9 mouse cellular contexts compared by ENCODE assay signal in the genomic region with DNA sequence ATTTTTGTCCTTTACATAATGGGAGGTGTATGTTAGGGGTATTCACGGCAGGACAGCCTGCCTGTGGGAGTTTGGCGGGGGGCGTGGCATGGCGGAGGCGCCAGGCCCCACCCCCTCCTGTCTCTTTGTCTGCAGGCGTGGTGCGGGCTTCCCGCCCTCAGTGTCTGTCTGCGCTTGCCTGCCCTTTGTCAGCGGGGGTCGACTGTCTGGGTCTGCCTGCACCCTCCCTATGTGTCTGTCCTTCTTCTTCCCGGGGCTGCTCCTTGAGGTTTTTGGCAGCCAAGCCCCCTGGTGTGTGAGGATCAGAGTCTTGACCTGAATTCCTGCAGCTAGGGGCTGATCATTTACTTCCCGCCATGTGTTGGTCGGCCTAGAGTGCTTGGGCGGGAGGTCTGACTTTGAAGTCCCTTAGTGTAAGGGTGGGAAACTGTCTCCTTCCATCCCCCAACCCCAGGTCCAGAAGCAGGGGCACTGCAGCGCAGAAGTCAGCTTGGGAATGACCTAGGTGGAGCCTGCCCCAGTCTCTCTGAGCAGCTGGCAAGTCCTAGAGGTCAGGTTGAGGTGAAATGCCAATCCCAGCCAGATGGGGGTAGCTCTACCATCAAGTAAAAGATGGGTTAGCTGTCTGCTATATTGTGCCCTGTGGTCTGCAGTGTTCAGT. TPM values are rescaled to one million over a fixed set of nuclear protein-coding genes. Genes with fewer than 3 reads are reported as not detected.
DNase-seq lines count a peak whose midpoint lies in the region; ATAC-seq lines count a peak whose summit lies in the region.
"Had no signal": no experiment of that assay in that cellular context is flagged by ENCODE, and none has a peak within 500 bp of the region (broad histone marks: within the 10 kb centered on the region; RNA-seq: fewer than 3 reads in every experiment).

No protein-coding gene starts in this region.

- under 1% methylated on average over 16 of the region's 16 CpGs for WGBS in neural tube, embryonic 11.5 days

- H3K27me3 ChIP-seq in neural tube, embryonic 11.5 days (ENCODE audit: control insufficient read depth, insufficient read depth, low read length), result no peaks in the 10 kb centered on the region

- ATAC-seq in neural tube, embryonic 11.5 days (ENCODE audit: insufficient read depth, low FRiP score, low TSS enrichment), result peak; percentile 78

- no peaks in the 10 kb centered on the region for H3K9me3 ChIP-seq in neural tube, embryonic 11.5 days (ENCODE audit: control insufficient read depth, low read length)

- H3K9ac ChIP-seq in neural tube, embryonic 11.5 days (ENCODE audit: low read length), result peak overlapping the region; percentile 63

- peak overlapping the region; percentile 89 for H3K27ac ChIP-seq in neural tube, embryonic 11.5 days (ENCODE audit: low read depth, low read length)

- intact Hi-C loops in gastrocnemius, postnatal 14 days (cut with DNase I; ENCODE audit: low total_unique reads), result loop anchor here (5.0 to 10.0 kb wide), 3 partner anchors 42 to 174 kb away; no protein-coding TSS in a partner anchor
- intact Hi-C loops in heart, postnatal 10 days (cut with DNase I), result no loop called here

- peak overlapping the region; percentile 55 for H3K4me2 ChIP-seq in neural tube, embryonic 11.5 days (ENCODE audit: low read depth)

- peak overlapping the region; percentile 20 for H3K4me3 ChIP-seq in neural tube, embryonic 11.5 days (ENCODE audit: low read depth, low read length)

- peaks cover 40% of the 10 kb centered on the region for H3K4me1 ChIP-seq in neural tube, embryonic 11.5 days (ENCODE audit: control insufficient read depth, insufficient read depth, low read length)

- peaks cover 4% of the 10 kb centered on the region; the same call in 1 of the 2 replicates for H3K36me3 ChIP-seq in neural tube, embryonic 11.5 days (ENCODE audit: control insufficient read depth, insufficient read depth, low read length)

- DNase-seq in gastrocnemius, postnatal 14 days, result peak; percentile 39
- DNase-seq in gastrocnemius, adult 18-20 months (ENCODE audit: low spot score), result no peak
- DNase-seq in embryo, embryonic 10 days (ENCODE audit: low spot score), result peak; percentile 82
- peak; percentile 67 to 68 for DNase-seq in heart, postnatal 10 days
- DNase-seq in liver, result peak; percentile 72
- peak; percentile 88 for DNase-seq in neural tube, embryonic 11.5 days (ENCODE audit: low spot score)
- no peak for DNase-seq in frontal cortex, postnatal 36 days (ENCODE audit: low spot score in 2 of 2)
- DNase-seq in spleen, adult 18-20 months, result no peak

RNA-seq across cellular contexts. Expression of gene Nanos3, which starts 4.4 kb away (rescaled TPM):
- under 1 TPM in 1 of 2 experiments, not detected in 1; 0.43 TPM for total RNA-seq in gastrocnemius, postnatal 14 days (2021)
- total RNA-seq in gastrocnemius, adult 18-20 months (2021), result under 1 TPM in 1 of 2 experiments, not detected in 1; 0.82 TPM
- total RNA-seq in heart, postnatal 10 days (2021), result 1 to 10 TPM; 3.6 to 4.1 TPM
- polyA plus RNA-seq in neural tube, embryonic 11.5 days (2014; fragmentation: Nextera tagmentation; extraction: Ambion mirVana), result 6.2 TPM in 2 replicates
- total RNA-seq: CH12.LX had no signal

RNA-seq across cellular contexts. Expression of gene 4930432K21Rik, which starts 32.8 kb away (rescaled TPM):
- under 1 TPM; 0.27 to 0.62 TPM for total RNA-seq in gastrocnemius, postnatal 14 days (2021)
- total RNA-seq in gastrocnemius, adult 18-20 months (2021), result under 1 TPM; 0.31 to 0.57 TPM
- under 1 TPM; 0.22 to 0.32 TPM for total RNA-seq in heart, postnatal 10 days (2021)
- polyA plus RNA-seq in neural tube, embryonic 11.5 days (2014; fragmentation: Nextera tagmentation; extraction: Ambion mirVana), result 1.0 and 1.3 TPM in 2 replicates

RNA-seq across cellular contexts. Expression of gene Cc2d1a, which starts 32.9 kb away (rescaled TPM):
- total RNA-seq in gastrocnemius, postnatal 14 days (2021), result 10 to 100 TPM; 12.1 to 12.6 TPM
- total RNA-seq in gastrocnemius, adult 18-20 months (2021), result 10 to 100 TPM; 15.8 to 16.3 TPM
- total RNA-seq in heart, postnatal 10 days (2021), result 10 to 100 TPM; 13.3 to 14.1 TPM
- polyA plus RNA-seq in neural tube, embryonic 11.5 days (2014; fragmentation: Nextera tagmentation; extraction: Ambion mirVana), result 11.2 and 12.4 TPM in 2 replicates

RNA-seq across cellular contexts. Expression of gene Podnl1, which starts 54.9 kb away (rescaled TPM):
- under 1 TPM in 1 of 2 experiments, not detected in 1; 0.10 TPM for total RNA-seq in gastrocnemius, postnatal 14 days (2021)
- total RNA-seq in gastrocnemius, adult 18-20 months (2021), result not detected
- total RNA-seq in heart, postnatal 10 days (2021), result under 1 TPM in 1 of 2 experiments, not detected in 1; 0.12 TPM
- polyA plus RNA-seq in neural tube, embryonic 11.5 days (2014; fragmentation: Nextera tagmentation; extraction: Ambion mirVana), result 0.27 TPM in 1 of 2 replicates, not detected in the other

RNA-seq across cellular contexts. Expression of gene Zswim4, which starts 56.2 kb away (rescaled TPM):
- 1 to 10 TPM; 5.8 to 6.8 TPM for total RNA-seq in gastrocnemius, postnatal 14 days (2021)
- total RNA-seq in gastrocnemius, adult 18-20 months (2021), result 1 to 10 TPM; 6.6 to 7.2 TPM
- total RNA-seq in heart, postnatal 10 days (2021), result 10 to 100 TPM; 10.5 to 11.3 TPM
- polyA plus RNA-seq in neural tube, embryonic 11.5 days (2014; fragmentation: Nextera tagmentation; extraction: Ambion mirVana), result 34.9 and 35.5 TPM in 2 replicates

Comparison
In these comparisons a context has a peak if more than half of its experiments do, and no peak if none do; other contexts are left out.
1. DNase-seq: peak in gastrocnemius, postnatal 14 days (single experiment), embryo, embryonic 10 days (single experiment), heart, postnatal 10 days (2 of 2), liver (single experiment) and neural tube, embryonic 11.5 days (single experiment); none in gastrocnemius, adult 18-20 months (single experiment), frontal cortex, postnatal 36 days (0 of 2) and spleen, adult 18-20 months (0 of 2).